Mouse (Mus musculus) kidney, postnatal 10 days (tissue): ENCODE measurements at regions not wholly inside any gene's neighbourhood (a gene's known extent, or its start where the extent isn't known, plus 50 kb on each side); places are given as distances from the start of the nearest gene placed in this dataset.

ENCODE experiments used
- DNase-seq: peaks from one replicate; pipeline ENCODE4 v3.0.0; 2021; ENCODE audit warnings: mixed read lengths

- no peak for DNase-seq
These were observed 110.2 kb downstream of the Rybp start for GRCm38 (mm10) chr6:100176914-100177560.

DNA sequence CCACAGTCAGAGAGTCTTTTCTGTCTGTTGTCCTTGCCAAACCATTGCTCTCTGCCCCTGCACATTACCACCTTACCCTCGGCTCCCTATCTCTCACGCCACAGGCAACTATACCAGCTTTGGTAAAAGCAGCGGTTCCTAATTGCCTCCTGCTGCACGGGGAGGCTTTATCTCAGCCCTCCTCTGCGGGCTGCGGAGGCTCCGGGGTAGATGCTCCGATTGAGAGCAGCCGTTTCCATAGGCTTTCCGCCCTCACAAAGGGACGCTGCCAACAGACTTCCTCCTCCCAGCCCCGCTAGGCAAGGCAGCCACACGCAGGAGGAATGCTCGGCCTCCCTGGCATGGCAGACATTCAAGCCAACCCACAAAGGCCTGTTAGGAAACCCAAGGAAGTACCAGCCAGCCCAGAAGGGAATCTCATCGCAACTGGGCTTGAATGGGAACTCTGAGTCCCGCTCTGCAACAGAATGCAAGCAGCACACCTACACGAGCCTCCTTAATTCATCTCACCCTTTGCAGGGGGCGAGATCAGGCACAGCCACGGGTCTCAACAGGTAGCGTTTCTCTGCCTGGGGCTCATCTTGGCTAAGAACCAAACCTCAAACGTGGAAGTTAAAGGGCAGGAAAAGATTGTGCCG, 116.5 kb downstream of the Rybp start:
- peak; percentile 52 for DNase-seq

DNA sequence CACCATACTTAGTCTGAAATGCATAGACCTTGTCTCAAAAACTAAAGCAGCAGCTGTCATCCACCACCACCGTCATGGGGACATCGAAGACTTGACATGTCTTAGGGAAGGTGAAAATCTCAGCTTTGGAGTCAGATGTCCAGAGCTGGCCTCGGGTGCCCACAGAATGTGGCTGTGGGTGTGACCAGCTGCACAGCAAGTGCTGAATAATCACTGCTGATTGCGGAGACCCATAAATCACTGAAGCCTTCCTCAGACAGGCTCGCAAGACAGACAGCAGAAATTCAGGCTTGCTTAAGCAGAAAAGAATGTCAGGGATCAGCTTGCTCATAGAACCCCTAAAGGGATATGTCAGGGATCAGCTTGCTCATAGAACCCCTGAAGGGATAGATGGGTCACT, 120.0 kb downstream of the Rybp start:
- no peak for DNase-seq

- no peak for DNase-seq
These were observed 121.5 kb downstream of the Rybp start for GRCm38 (mm10) chr6:100165746-100166145.

- DNase-seq, result no peak
These were observed 123.1 kb downstream of the Rybp start for GRCm38 (mm10) chr6:100164162-100164561.

GRCm38 (mm10) chr6:100163814-100164130, 123.5 kb downstream of the Rybp start:
- no peak for DNase-seq

DNA sequence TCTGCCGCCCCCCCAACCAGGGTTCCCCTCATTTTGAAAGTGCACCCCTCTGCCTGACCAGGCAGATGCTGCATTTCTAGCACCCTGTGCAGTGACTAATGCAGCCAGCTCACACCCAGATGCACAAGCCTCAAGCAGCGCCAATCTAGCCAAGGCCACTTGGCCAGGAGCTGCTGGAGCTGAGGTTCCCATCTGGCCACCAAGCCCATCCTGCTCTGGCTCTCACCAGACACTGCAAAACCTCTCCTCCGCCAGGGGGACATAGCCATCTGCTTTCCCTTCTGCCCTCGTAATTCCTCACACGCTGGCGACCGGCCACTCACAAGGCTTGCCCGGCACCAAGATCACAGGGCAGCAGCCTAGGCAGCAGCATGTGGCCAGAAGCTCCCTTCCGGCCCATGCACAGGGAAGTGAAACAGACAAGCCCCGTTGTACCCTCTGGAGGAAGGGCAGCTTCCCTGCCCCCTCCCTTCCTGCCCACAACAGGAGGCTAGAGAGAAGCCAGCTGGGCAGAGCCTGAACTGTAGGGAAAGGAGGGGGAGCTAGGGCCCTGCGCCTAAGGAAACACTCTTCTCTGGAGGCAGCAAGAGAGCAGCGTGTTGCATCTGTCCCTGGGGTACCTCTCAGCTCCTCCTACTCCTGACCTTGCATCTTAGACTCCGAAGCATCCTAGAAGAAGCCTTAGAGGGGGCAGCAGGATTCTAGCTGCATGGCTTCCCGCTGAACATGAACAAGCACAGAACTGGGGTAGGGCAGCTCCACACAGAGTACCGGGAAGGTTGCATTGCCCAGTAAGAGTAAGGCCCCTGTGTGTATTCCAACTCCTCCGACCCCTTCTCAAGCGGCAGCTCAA, 124.1 kb downstream of the Rybp start:
- DNase-seq, result peak; percentile 88

- DNase-seq, result no peak
These were observed 126.6 kb downstream of the Rybp start for GRCm38 (mm10) chr6:100160670-100161069.

DNA sequence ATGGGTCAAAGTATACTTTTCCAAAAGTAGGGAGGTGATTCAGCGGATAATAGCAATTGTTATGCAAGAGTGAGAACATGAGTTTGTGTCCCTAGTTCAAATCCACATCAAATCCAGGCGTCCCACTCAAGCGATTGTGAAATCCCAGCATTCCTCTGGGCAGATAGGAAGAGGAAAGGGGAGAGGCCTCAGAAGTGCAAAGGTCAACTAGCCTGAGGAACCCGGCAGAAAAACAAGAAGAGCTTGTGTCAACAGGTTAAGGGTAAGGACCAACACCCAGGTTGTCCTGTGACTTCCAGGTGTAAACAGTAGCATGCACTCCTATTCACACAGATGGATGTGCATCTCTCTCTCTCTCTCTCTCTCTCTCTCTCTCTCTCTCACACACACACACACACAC, 127.5 kb downstream of the Rybp start:
- no peak for DNase-seq

GRCm38 (mm10) chr6:100159246-100159645, 128.0 kb downstream of the Rybp start:
- DNase-seq, result peak; percentile 29

- peak; percentile 54 for DNase-seq
These were observed 130.0 kb downstream of the Rybp start for GRCm38 (mm10) chr6:100157288-100157687.

DNA sequence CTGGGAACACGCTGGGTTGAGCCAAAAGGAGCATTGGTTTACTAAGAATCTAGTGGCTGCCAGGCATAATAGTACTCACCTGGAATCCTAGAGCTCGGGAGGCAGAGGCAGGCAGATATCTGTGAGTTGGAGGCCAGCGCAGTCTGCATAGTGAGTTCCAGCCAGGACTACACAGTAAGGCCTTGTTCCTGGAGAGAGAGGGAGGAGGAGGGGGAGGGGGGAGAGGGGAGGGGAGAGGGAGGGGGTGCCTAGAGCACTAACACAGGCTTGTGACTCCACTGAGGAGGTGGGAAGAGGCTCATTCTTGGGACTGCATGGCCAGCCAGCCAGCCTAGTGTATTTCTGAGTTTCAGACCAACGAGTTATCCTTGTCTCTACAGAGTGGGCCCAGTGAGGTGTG, 131.1 kb downstream of the Rybp start:
- DNase-seq, result no peak

DNA sequence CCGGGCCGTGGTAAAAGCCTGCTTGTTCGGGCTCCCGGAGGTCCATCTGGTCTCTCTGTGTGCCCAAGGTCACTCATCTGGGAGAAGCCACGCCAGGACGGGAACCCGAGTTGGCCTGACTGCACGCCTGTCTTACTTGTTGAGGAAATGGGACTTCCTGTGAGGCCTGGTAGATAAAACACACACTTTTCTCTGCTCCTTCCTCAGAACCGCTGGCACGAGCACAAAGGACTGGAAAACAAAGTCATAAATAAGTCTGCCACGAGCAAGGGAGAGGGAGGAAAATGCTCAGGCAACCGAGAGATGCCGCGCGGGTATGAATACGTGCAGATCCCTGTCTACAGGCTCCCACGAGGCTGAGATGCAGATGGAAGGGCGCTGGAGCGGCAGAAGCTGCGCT, 131.6 kb downstream of the Rybp start:
- peak; percentile 81 for DNase-seq

DNA sequence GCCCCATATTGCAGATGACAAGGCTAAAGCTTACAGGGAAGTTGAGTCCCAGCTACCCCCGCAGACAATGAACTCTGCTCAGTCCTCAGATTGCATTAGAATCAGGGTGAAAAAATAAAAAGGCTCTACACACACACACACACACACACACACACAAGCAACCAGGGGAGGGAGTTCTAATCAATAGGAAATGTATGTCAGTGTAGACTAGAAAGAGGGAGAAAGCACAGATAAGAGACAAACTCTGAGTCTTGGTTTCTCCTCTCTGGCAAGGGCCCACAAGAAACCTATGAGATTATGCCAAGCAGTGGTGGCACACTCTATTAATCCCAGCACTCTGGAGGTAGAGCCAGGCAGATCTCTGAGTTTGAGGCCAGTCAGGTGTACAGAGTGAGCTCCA, 135.8 kb downstream of the Rybp start:
- no peak for DNase-seq

GRCm38 (mm10) chr6:100150703-100151208, 136.5 kb downstream of the Rybp start:
- DNase-seq, result no peak

GRCm38 (mm10) chr6:100149458-100149852, 137.8 kb downstream of the Rybp start:
- no peak for DNase-seq

DNA sequence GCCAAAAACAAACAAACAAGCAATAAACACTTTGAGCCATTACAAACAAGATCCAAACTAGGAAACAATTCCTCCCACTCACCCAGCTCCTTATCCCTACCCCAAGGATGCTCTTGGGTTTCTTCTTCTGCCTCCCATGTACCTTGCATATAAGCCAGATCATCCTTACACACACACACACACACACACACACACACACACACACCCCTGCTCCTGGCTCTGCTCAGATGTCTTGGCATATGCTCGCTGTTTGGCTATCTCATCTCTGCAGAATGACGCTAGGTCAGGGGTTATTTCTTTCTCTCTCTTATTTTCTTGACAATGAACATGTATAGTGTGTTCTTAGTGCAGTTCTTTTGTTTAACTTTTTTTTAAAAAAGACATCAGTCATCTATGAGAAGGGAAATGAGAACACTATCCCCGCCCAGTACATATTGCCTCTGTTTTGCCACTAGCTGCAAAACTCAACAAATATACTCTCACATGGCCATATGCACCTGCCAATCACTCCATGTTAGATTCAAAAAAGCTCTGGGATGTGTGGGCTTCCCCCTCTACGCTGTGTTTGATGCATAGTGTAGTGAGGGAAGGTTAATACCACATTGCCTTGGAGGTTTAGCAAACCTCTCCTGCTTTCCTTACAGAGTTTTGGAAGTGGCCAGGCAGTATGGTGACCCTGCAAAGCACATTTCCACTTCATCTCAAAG, 138.4 kb downstream of the Rybp start:
- DNase-seq, result no peak

DNA sequence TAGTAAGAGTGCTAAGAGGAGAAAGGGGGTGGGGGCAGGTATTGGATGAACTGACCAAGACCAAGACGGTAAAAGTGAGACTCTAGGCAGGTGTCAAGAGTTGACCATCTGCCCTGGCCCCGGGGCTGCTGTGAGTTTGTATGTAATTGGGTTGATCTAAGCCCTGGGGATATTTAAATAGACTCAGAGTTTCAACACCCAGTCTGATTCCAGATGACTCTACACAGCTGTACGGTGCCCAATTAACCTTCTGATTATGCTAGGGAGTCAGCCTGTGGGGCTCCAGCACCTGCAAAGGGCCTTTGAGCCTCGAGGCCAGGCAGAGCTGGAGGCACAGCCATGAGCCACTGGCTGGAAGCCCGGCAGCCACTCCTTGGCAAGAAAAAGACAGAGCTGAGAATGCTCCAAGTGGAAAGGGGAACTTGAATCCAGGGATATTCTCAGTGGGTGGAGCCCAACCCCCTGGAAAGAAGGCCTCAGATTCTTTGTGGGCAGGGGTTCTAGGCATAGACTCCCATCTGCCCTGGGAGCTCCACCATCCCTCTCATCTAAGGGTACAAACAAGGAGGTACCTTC, 140.8 kb downstream of the Rybp start:
- no peak for DNase-seq

DNA sequence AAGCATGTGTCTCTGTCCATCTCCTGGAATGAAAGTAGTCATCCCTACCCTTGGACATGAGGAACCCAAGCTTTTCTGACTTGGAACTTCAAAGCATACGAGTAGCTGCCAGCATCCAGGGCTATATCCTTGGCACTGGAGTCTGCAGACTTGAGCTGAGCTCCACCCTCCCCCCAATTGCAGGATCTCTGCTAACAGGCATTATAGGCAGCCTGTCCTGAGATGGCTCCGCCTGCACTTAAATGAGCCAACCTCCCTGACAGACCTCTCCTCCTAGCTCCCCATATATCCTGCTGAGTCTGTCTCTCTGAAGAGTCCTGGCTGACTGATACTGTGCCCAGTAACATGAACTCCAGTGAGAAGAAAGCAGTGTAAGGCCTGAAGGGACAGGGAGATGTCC, 141.4 kb downstream of the Rybp start:
- DNase-seq, result no peak

DNA sequence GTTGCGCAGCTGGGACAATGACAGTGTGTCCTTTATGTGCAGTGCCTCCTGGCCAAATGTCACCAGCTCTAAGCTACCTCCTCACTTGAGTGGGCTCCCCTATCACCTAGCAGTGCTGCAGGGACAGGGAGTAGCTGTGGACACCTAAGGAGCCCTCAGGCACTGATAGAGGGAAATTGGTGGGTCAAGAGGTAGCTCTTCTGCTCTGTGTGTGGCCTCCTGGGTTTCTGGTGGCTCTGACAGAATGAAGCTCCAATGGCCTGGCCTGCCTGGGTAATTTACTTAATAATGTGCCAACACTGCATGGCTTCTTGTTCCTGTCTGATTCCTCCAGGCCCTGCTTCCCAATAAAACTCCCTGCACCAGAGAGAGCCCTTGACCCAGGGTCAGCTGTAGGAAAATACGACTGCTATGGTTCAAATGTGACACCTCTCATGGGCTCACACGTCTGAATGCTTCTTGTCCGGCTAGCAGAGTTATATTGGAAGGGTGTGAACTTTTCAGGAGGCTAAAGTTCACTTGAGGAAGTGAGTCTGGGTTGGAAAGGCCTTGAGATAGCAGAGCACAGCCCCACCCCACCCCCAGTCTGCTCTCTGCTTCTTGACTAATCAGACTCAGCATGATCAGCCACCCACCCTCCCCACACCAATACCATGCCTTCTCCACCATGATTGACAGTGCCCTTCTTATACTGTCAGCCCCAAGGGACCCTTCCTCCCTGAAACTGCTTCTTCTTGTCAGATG, 142.6 kb downstream of the Rybp start:
- DNase-seq, result no peak

- peak; percentile 73 for DNase-seq
These were observed 143.5 kb downstream of the Rybp start for GRCm38 (mm10) chr6:100143586-100144301.
